Mouse (Mus musculus) heart, postnatal 4 days (tissue): ENCODE measurements at regions not wholly inside any gene's neighbourhood (a gene's known extent, or its start where the extent isn't known, plus 50 kb on each side); places are given as distances from the start of the nearest gene placed in this dataset.
"Not testable (repeated sequence)": the region's sequence is repeated elsewhere in the genome, so short reads cannot be mapped to it uniquely, and the experiment has no call there.

Experiments used
- DNase-seq: peaks from one replicate; pipeline ENCODE4 v3.0.0; 2021

DNA sequence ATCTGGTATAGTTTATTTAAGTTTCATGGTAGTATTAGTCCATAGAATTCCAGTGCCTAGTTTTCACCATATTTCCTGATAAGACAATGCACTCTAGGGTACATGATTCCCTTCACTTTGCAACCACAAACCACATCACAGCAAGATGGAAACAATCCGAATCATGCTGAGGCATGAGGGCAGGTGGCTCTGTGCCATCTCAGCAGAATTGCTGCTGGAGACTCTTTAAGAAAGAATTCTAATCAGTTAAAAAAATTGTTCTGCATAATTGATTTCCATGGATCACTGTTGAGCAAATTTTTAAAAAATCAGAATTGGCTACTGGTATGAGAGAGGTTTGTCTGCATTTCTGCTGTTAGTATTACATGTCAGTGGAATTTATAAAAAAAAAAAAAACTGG is 1451.1 kb upstream of the Pcdh20 start:
- DNase-seq: no peak

DNA sequence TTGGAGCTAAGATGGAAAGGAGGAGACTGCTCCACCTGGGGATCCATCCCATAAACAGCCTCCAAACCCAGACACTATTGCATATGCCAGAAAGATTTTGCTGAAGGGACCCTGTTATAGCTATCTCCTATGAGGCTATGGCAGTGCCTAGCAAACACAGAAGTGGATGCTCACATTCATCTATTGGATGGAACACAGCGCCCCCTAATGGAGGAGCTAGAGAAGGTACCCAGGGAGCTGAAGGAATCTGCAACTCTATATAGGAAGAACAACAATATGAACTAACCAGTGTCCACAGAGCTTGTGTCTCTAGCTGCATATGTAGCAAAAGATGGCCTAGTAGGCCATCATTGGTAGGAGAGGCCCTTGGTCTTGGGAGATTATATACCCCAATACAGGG is 1449.4 kb upstream of the Pcdh20 start:
- DNase-seq: not testable (repeated sequence)

DNA sequence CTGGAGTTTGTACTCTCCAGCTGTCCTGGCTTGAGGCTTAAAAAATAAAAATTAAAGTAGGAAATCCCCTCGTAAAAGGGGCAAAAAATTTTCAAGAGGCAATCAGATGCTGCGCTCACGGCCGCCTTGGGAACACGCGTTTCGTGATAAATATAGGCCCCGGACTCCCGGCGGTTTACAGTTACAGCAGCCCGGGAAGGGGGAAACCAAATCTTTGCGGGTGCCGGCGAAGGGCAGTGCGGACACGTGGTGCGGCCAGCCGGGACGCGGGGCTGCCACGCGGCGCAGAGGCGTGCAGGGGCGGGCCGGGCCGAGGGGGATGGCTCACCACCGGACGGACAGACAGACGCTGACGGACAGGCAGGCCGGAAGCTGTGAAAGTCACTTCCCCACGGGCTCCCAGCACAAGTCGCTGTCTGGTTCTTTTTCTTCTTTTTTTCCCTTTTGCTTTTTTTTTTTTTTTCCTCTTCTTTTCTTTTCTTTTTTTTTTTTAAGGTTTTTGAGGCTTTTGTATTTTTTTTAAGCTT is 1427.6 kb upstream of the Pcdh20 start:
- DNase-seq: peak; percentile 8

DNA sequence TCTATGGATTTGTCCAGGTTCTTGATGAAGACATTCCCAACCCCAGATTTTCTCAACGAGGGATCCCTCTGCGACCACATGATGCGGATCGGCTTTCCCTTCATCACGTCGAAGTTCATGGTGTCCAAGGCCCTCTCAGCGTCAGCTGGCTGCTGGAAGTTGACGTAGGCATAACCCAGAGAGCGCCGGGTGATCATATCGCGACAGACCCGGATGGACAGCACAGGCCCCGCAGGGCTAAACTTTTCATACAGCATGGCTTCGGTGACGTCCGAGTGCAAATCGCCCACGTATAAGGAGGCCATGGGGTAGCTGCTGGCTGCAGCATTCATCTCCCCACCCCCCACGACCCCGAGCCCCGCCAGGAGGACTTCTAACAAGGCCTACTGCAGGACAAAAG is 1426.9 kb upstream of the Pcdh20 start:
- not testable (repeated sequence) for DNase-seq

DNA sequence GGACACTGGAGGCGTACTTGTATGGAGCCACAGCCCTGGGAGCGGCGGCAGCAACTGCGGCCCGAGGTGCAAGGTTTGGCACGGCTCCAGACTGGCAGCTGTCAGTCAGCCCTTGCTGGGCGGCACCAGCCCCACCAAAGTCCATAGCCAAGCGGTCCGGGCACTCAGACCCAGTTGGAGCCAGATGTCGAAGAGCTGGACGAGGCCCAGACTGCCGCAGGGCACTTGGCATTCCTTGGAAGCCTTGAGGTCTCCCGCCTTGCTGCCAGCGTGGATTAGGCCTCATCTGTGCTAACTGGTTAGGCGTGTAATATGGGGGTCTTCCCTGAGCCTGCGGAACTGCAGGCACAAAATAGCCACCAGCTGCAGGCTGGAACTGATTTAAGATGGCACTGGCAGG is 1425.7 kb upstream of the Pcdh20 start:
- peak; percentile 10 for DNase-seq
